ENCODE assay signal across 14 mouse cellular contexts in genomic region chr7:115426161-115426982, GRCm38 (mm10).
A peak's percentile ranks its signal among the peaks of the same experiment; 100 is the strongest.
DNase-seq lines count a peak whose midpoint lies in the region; TF ChIP-seq lines count a peak whose summit lies in the region.
"Had no signal": no experiment of that assay in that cellular context is flagged by ENCODE, and none has a peak within 500 bp of the region (broad histone marks: within the 10 kb centered on the region; RNA-seq: fewer than 3 reads in every experiment).

No protein-coding gene starts in this region.

- intact Hi-C loops in gastrocnemius, postnatal 14 days (cut with DNase I; ENCODE audit: low total_unique reads) = no loop called here

- H3K27me3 ChIP-seq in thymus, adult 2 months (ENCODE audit: control insufficient read depth, insufficient read depth, low read length) = no peaks in the 10 kb centered on the region
- H3K27me3 ChIP-seq: midbrain, embryonic 15.5 days had no signal

- 95% methylated on average over 7 of the region's 7 CpGs for WGBS in thymus, adult 2 months

- no peaks in the 10 kb centered on the region for H3K4me1 ChIP-seq in thymus, adult 2 months (replicated peaks; ENCODE audit: control insufficient read depth, insufficient read depth, low read length)
- H3K4me1 ChIP-seq: embryonic facial prominence, embryonic 15.5 days had no signal

- TF ChIP-seq POLR2A in thymus, adult 2 months (IDR thresholded peaks at IDR 0.05; ENCODE audit: control insufficient read depth, extremely low read depth, insufficient read depth, low read length, poor library complexity) = no peak

- peak; percentile 24 for DNase-seq in layer of hippocampus, adult 11-12 months (ENCODE audit: low spot score)
- no peak for DNase-seq in layer of hippocampus, postnatal 25 days (ENCODE audit: extremely low spot score in 1 of 2, low spot score in 1 of 2)
- DNase-seq in cerebellum, adult 9-10 months = peak; percentile 22
- DNase-seq in gastrocnemius, postnatal 14 days = peak; percentile 32
- DNase-seq in right cerebral cortex, postnatal 14 days = peak; percentile 22
- DNase-seq in kidney, postnatal 14 days = no peak
- no peak for DNase-seq in thymus, adult 2 months
- no peak for DNase-seq in kidney, adult 8-10 months
- DNase-seq: heart, postnatal 10 days; kidney, adult 11 months had no signal

- no peaks in the 10 kb centered on the region for H3K36me3 ChIP-seq in thymus, adult 2 months (ENCODE audit: control insufficient read depth, insufficient read depth, low read length)
- H3K36me3 ChIP-seq: embryonic facial prominence, embryonic 15.5 days; limb, embryonic 13.5 days; midbrain, embryonic 15.5 days had no signal

- H3K4me3 ChIP-seq in thymus, adult 2 months (ENCODE audit: control insufficient read depth, insufficient read depth, low read length) = no peak overlapping the region
- H3K4me3 ChIP-seq: embryonic facial prominence, embryonic 15.5 days; limb, embryonic 13.5 days; midbrain, embryonic 15.5 days had no signal

- H3K27ac ChIP-seq in thymus, adult 2 months (ENCODE audit: control insufficient read depth, insufficient read depth, low read length) = no peak overlapping the region
- H3K27ac ChIP-seq: embryonic facial prominence, embryonic 15.5 days; limb, embryonic 13.5 days; midbrain, embryonic 15.5 days; stomach, postnatal 0 days had no signal

- TF ChIP-seq CTCF in thymus, adult 2 months (IDR thresholded peaks at IDR 0.05; ENCODE audit: borderline replicate concordance, control insufficient read depth, extremely low read depth, insufficient read depth, low read length, poor library complexity) = no peak

Comparison
In these comparisons a context has a peak if more than half of its experiments do, and no peak if none do; other contexts are left out.
1. DNase-seq: peak in layer of hippocampus, adult 11-12 months (single experiment), cerebellum, adult 9-10 months (single experiment), gastrocnemius, postnatal 14 days (single experiment) and right cerebral cortex, postnatal 14 days (single experiment); none in layer of hippocampus, postnatal 25 days (0 of 2), kidney, postnatal 14 days (single experiment), thymus, adult 2 months (single experiment) and kidney, adult 8-10 months (0 of 2).